Mouse (Mus musculus): ENCODE measurements around the gene Fbxo22.

GRCm38 (mm10) chr9:55195876-55196275 is 12.8 kb upstream of the Fbxo22 start:
- TF ChIP-seq CTCF (IDR thresholded peaks at IDR 0.05): no peak
- no peak for TF ChIP-seq EP300 (IDR thresholded peaks at IDR 0.05)
